Comparison of ENCODE assay signal across 28 mouse cellular contexts in genomic region chr7:71324919-71325583, GRCm38 (mm10). TPM values are rescaled to one million over a fixed set of nuclear protein-coding genes. Genes with fewer than 3 reads are reported as not detected.
A peak's percentile ranks its signal among the peaks of the same experiment; 100 is the strongest.
DNase-seq lines count a peak whose midpoint lies in the region; ATAC-seq and TF ChIP-seq lines count a peak whose summit lies in the region.
"Had no signal": no experiment of that assay in that cellular context is flagged by ENCODE, and none has a peak within 500 bp of the region (broad histone marks: within the 10 kb centered on the region; RNA-seq: fewer than 3 reads in every experiment).

No protein-coding gene starts in this region.

- peak overlapping the region; percentile 31; the same call in 1 of the 2 replicates for H3K4me2 ChIP-seq in lung, embryonic 14.5 days
- no peak overlapping the region for H3K4me2 ChIP-seq in lung, postnatal 0 days (replicated peaks; ENCODE audit: low read depth, low read length)
- H3K4me2 ChIP-seq: embryonic facial prominence, embryonic 13.5 days; forebrain, embryonic 12.5 days; forebrain, embryonic 15.5 days; heart, embryonic 11.5 days; hindbrain, embryonic 12.5 days; hindbrain, embryonic 15.5 days had no signal

- ATAC-seq in lung, embryonic 14.5 days (ENCODE audit: insufficient read depth) = peak; percentile 86
- ATAC-seq in lung, postnatal 0 days = peak; percentile 77
- ATAC-seq: forebrain, embryonic 15.5 days had no signal

- no peaks in the 10 kb centered on the region for H3K36me3 ChIP-seq in lung, embryonic 14.5 days (ENCODE audit: insufficient read depth)
- no peaks in the 10 kb centered on the region for H3K36me3 ChIP-seq in lung, postnatal 0 days (ENCODE audit: insufficient read depth, low read length)
- H3K36me3 ChIP-seq: embryonic facial prominence, embryonic 10.5 days; embryonic facial prominence, embryonic 13.5 days; forebrain, embryonic 12.5 days; forebrain, embryonic 15.5 days; hindbrain, embryonic 12.5 days; hindbrain, embryonic 15.5 days had no signal

- H3K27ac ChIP-seq in lung, embryonic 14.5 days (ENCODE audit: low read depth) = peak overlapping the region; percentile 58
- no peak overlapping the region for H3K27ac ChIP-seq in lung, postnatal 0 days (ENCODE audit: low read length)
- H3K27ac ChIP-seq: embryonic facial prominence, embryonic 10.5 days; embryonic facial prominence, embryonic 13.5 days; forebrain, embryonic 12.5 days; forebrain, embryonic 15.5 days; heart, adult 2 months; hindbrain, embryonic 12.5 days; hindbrain, embryonic 15.5 days had no signal

- peak; percentile 84 for DNase-seq in lung, embryonic 14.5 days
- DNase-seq in lung, adult 2 months = no peak
- peak; percentile 47 for DNase-seq in lung, postnatal 0 days (ENCODE audit: low spot score)
- DNase-seq in lung, postnatal 25 days (ENCODE audit: low spot score) = peak; percentile 29
- no peak for DNase-seq in thymus, postnatal 10 days (ENCODE audit: low spot score in 2 of 2)
- no peak for DNase-seq in T-cell, adult 2 months (ENCODE audit: low spot score)
- DNase-seq in heart, adult 11 months = no peak
- DNase-seq: adrenal gland, postnatal 10 days; cerebellum, adult 11-12 months; cerebellum, adult 8-10 months; cerebellum, postnatal 10 days; cerebellum, postnatal 36 days; embryo, embryonic 11 days; gastrocnemius, postnatal 25 days; heart, adult 2 months had no signal

- H3K9ac ChIP-seq in lung, embryonic 14.5 days = no peak overlapping the region
- H3K9ac ChIP-seq in lung, postnatal 0 days (replicated peaks; ENCODE audit: low read depth) = no peak overlapping the region
- H3K9ac ChIP-seq: embryonic facial prominence, embryonic 13.5 days; forebrain, embryonic 12.5 days; forebrain, embryonic 15.5 days; hindbrain, embryonic 12.5 days; hindbrain, embryonic 15.5 days had no signal

- H3K4me1 ChIP-seq in lung, embryonic 14.5 days (ENCODE audit: insufficient read depth) = 0 out of 2 replicates have a peak, but pooled peaks cover 8% of the 10 kb centered on the region
- H3K4me1 ChIP-seq in lung, adult 2 months (ENCODE audit: control insufficient read depth, insufficient read depth, low read length) = peaks cover 2% of the 10 kb centered on the region; the same call in 1 of the 2 replicates
- H3K4me1 ChIP-seq in lung, postnatal 0 days (ENCODE audit: insufficient read depth, low read depth, low read length) = no peaks in the 10 kb centered on the region
- H3K4me1 ChIP-seq: embryonic facial prominence, embryonic 10.5 days; embryonic facial prominence, embryonic 13.5 days; forebrain, embryonic 12.5 days; forebrain, embryonic 15.5 days; hindbrain, embryonic 12.5 days; hindbrain, embryonic 15.5 days had no signal

- TF ChIP-seq EP300 in lung, postnatal 0 days (IDR thresholded peaks at IDR 0.05) = no peak

- WGBS in lung, embryonic 14.5 days = 22% methylated on average over 11 of the region's 11 CpGs
- WGBS in lung, adult 2 months = 40% methylated on average over 11 of the region's 11 CpGs
- 28% methylated on average over 11 of the region's 11 CpGs for WGBS in lung, postnatal 0 days

- no peak for TF ChIP-seq POLR2A in lung, adult 2 months (IDR thresholded peaks at IDR 0.05; ENCODE audit: borderline replicate concordance, extremely low read depth, low read depth, low read length)

- H3K27me3 ChIP-seq in lung, embryonic 14.5 days (ENCODE audit: insufficient read depth, low read length) = no peaks in the 10 kb centered on the region
- no peaks in the 10 kb centered on the region for H3K27me3 ChIP-seq in lung, postnatal 0 days (replicated peaks; ENCODE audit: insufficient read depth, low read length)
- H3K27me3 ChIP-seq: embryonic facial prominence, embryonic 13.5 days; forebrain, embryonic 12.5 days; forebrain, embryonic 15.5 days; hindbrain, embryonic 12.5 days; hindbrain, embryonic 15.5 days had no signal

- no peak for TF ChIP-seq CTCF in lung, embryonic 14.5 days (IDR thresholded peaks at IDR 0.05; ENCODE audit: low read depth)
- TF ChIP-seq CTCF in lung, adult 2 months (IDR thresholded peaks at IDR 0.05; ENCODE audit: insufficient read depth, low read length) = no peak
- no peak for TF ChIP-seq CTCF in lung, postnatal 0 days (IDR thresholded peaks at IDR 0.05)

- no peak overlapping the region for H3K4me3 ChIP-seq in lung, embryonic 14.5 days (ENCODE audit: low read depth, low read length)
- H3K4me3 ChIP-seq in lung, adult 2 months (replicated peaks; ENCODE audit: extremely low read depth, low read depth, low read length) = no peak overlapping the region
- H3K4me3 ChIP-seq in lung, postnatal 0 days (ENCODE audit: low read depth, low read length) = no peak overlapping the region
- H3K4me3 ChIP-seq: embryonic facial prominence, embryonic 10.5 days; embryonic facial prominence, embryonic 13.5 days; erythroblast, embryonic 14.5 days; forebrain, embryonic 12.5 days; forebrain, embryonic 15.5 days; heart, adult 2 months; hindbrain, embryonic 12.5 days; hindbrain, embryonic 15.5 days had no signal

- no peaks in the 10 kb centered on the region for H3K9me3 ChIP-seq in lung, embryonic 14.5 days (ENCODE audit: low read depth, low read length)
- no peaks in the 10 kb centered on the region for H3K9me3 ChIP-seq in lung, postnatal 0 days (ENCODE audit: low read length)
- H3K9me3 ChIP-seq: embryonic facial prominence, embryonic 10.5 days; embryonic facial prominence, embryonic 13.5 days; forebrain, embryonic 12.5 days; forebrain, embryonic 15.5 days; hindbrain, embryonic 12.5 days; hindbrain, embryonic 15.5 days had no signal

RNA-seq across cellular contexts. Expression of gene Gm10295, which starts 26.2 kb away (rescaled TPM):
- not detected in 2 replicates for polyA plus RNA-seq in lung, embryonic 14.5 days (2014; fragmentation: Nextera tagmentation; extraction: Ambion mirVana)
- polyA plus RNA-seq in lung, adult 2 months (2012; rRNA removed) = not detected in 2 replicates
- polyA plus RNA-seq in lung, postnatal 0 days (2015; fragmentation: Nextera tagmentation; extraction: Ambion mirVana) = not detected in 2 replicates
- polyA plus RNA-seq: brain, embryonic 14.5 days; cortical plate, adult 2 months; embryonic facial prominence, embryonic 10.5 days; embryonic facial prominence, embryonic 13.5 days; erythroblast, embryonic 14.5 days; forebrain, embryonic 12.5 days; forebrain, embryonic 15.5 days; gonadal fat pad, adult 2 months; heart, adult 2 months; heart, embryonic 11.5 days; heart, embryonic 14.5 days; heart, postnatal 0 days; hindbrain, embryonic 12.5 days; hindbrain, embryonic 15.5 days had no signal

Comparison
In these comparisons a context has a peak if more than half of its experiments do, and no peak if none do; other contexts are left out.
1. DNase-seq: peak in lung, embryonic 14.5 days (single experiment), lung, postnatal 0 days (single experiment) and lung, postnatal 25 days (single experiment); none in lung, adult 2 months (single experiment), thymus, postnatal 10 days (0 of 2), T-cell, adult 2 months (single experiment) and heart, adult 11 months (single experiment).